ENCODE assay signal across 10 mouse cellular contexts in the genomic region with DNA sequence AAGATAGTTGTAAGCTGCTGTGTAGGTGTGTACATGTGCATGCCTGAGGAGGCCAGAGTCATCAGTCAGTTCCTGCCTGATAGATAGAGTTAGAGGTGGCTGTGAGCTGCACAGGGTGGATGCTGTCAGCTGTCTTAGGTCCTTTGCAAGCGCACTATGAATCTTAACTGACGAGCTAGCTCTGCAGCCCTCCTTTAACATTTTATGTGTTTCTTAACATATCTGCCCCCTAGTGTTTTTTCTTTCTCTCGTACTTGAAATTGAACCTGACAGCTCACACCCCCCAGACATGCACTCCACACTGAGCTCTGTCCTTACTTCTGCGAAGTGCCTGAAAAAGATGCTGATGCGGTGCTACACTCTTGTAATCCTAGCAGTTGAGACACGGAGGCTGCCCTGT. TPM values are rescaled to one million over a fixed set of nuclear protein-coding genes. Genes with fewer than 3 reads are reported as not detected.
A peak's percentile ranks its signal among the peaks of the same experiment; 100 is the strongest.
DNase-seq lines count a peak whose midpoint lies in the region; ATAC-seq and TF ChIP-seq lines count a peak whose summit lies in the region.
"Had no signal": no experiment of that assay in that cellular context is flagged by ENCODE, and none has a peak within 500 bp of the region (broad histone marks: within the 10 kb centered on the region; RNA-seq: fewer than 3 reads in every experiment).

No protein-coding gene starts in this region.

- H3K27ac ChIP-seq in intestine, postnatal 0 days (ENCODE audit: low read depth, low read length) = peak overlapping the region; percentile 41; the same call in 1 of the 2 replicates
- no peak overlapping the region for H3K27ac ChIP-seq in intestine, embryonic 16.5 days (ENCODE audit: low read length)

- peaks cover 4% of the 10 kb centered on the region; the same call in 1 of the 2 replicates for H3K36me3 ChIP-seq in intestine, postnatal 0 days (ENCODE audit: control insufficient read depth, insufficient read depth)
- no peaks in the 10 kb centered on the region for H3K36me3 ChIP-seq in intestine, embryonic 16.5 days (ENCODE audit: control insufficient read depth, insufficient read depth, low read length)

- no peak overlapping the region for H3K4me3 ChIP-seq in intestine, postnatal 0 days (ENCODE audit: low read depth, low read length)
- H3K4me3 ChIP-seq in intestine, embryonic 16.5 days (ENCODE audit: low read length) = no peak overlapping the region

- H3K27me3 ChIP-seq in intestine, postnatal 0 days (replicated peaks; ENCODE audit: control insufficient read depth, insufficient read depth, low read length) = no peaks in the 10 kb centered on the region
- H3K27me3 ChIP-seq in intestine, embryonic 16.5 days (replicated peaks; ENCODE audit: control insufficient read depth, insufficient read depth, low read length) = no peaks in the 10 kb centered on the region

- H3K9me3 ChIP-seq in intestine, postnatal 0 days (ENCODE audit: control insufficient read depth) = no peaks in the 10 kb centered on the region
- no peaks in the 10 kb centered on the region for H3K9me3 ChIP-seq in intestine, embryonic 16.5 days (ENCODE audit: control insufficient read depth, low read length)

- no peak overlapping the region for H3K9ac ChIP-seq in intestine, postnatal 0 days (ENCODE audit: low read depth, low read length)
- no peak overlapping the region for H3K9ac ChIP-seq in intestine, embryonic 16.5 days (ENCODE audit: low read depth, low read length)

- H3K4me1 ChIP-seq in intestine, postnatal 0 days (replicated peaks; ENCODE audit: control insufficient read depth, insufficient read depth, low read length) = no peaks in the 10 kb centered on the region
- no peaks in the 10 kb centered on the region; the same call in 1 of the 2 replicates for H3K4me1 ChIP-seq in intestine, embryonic 16.5 days (ENCODE audit: control insufficient read depth, insufficient read depth, low read length)

- DNase-seq in 416B (ENCODE audit: low read depth) = peak; percentile 64
- peak; percentile 51 for DNase-seq in CD4-positive helper T cell, adult 2 months (ENCODE audit: low read depth, low spot score)
- no peak for DNase-seq in thymus, postnatal 14 days
- DNase-seq in lung, postnatal 25 days (ENCODE audit: low spot score) = no peak
- DNase-seq: adrenal gland, postnatal 14 days; kidney, adult 9 months; right cerebral cortex, adult 18-20 months had no signal

- TF ChIP-seq CTCF in intestine, postnatal 0 days (IDR thresholded peaks at IDR 0.05; ENCODE audit: low read depth) = peak; percentile 24

- H3K4me2 ChIP-seq in intestine, postnatal 0 days (replicated peaks; ENCODE audit: low read depth) = no peak overlapping the region
- H3K4me2 ChIP-seq in intestine, embryonic 16.5 days (ENCODE audit: low read depth, low read length) = no peak overlapping the region

- no peak for ATAC-seq in intestine, postnatal 0 days
- ATAC-seq in intestine, embryonic 16.5 days = no peak
- peak; percentile 8 for ATAC-seq in inflammation-experienced regulatory T-cells, adult 6 months

- WGBS in intestine, postnatal 0 days = 58% methylated on average over 6 of the region's 6 CpGs
- 56% methylated on average over 6 of the region's 6 CpGs for WGBS in intestine, embryonic 16.5 days

RNA-seq across cellular contexts. Expression of gene Jak2, which starts 18.6 kb away (rescaled TPM):
- 11.2 and 11.7 TPM in 2 replicates for polyA plus RNA-seq in intestine, postnatal 0 days (2015; fragmentation: Nextera tagmentation; extraction: Ambion mirVana)
- polyA plus RNA-seq in intestine, embryonic 16.5 days (2015; fragmentation: Nextera tagmentation; extraction: Ambion mirVana) = 3.0 and 3.7 TPM in 2 replicates
- 10 to 100 TPM; 21.2 to 26.9 (median 23.4) TPM for polyA plus RNA-seq in inflammation-experienced regulatory T-cells, adult 6 months (2017; shearing (Covaris generic))

RNA-seq across cellular contexts. Expression of gene Insl6, which starts 54.9 kb away (rescaled TPM):
- 48.4 and 50.0 TPM in 2 replicates for polyA plus RNA-seq in intestine, postnatal 0 days (2015; fragmentation: Nextera tagmentation; extraction: Ambion mirVana)
- polyA plus RNA-seq in intestine, embryonic 16.5 days (2015; fragmentation: Nextera tagmentation; extraction: Ambion mirVana) = 19.1 and 19.9 TPM in 2 replicates
- polyA plus RNA-seq in inflammation-experienced regulatory T-cells, adult 6 months (2017; shearing (Covaris generic)) = 10 to 100 TPM; 30.9 to 47.6 (median 40.4) TPM

Comparison
In these comparisons a context has a peak if more than half of its experiments do, and no peak if none do; other contexts are left out.
1. DNase-seq: peak in 416B (single experiment) and CD4-positive helper T cell, adult 2 months (single experiment); none in thymus, postnatal 14 days (single experiment) and lung, postnatal 25 days (single experiment).